Mouse (Mus musculus): ENCODE measurements at regions not wholly inside any gene's neighbourhood (a gene's known extent, or its start where the extent isn't known, plus 50 kb on each side); places are given as distances from the start of the nearest gene placed in this dataset.

DNA sequence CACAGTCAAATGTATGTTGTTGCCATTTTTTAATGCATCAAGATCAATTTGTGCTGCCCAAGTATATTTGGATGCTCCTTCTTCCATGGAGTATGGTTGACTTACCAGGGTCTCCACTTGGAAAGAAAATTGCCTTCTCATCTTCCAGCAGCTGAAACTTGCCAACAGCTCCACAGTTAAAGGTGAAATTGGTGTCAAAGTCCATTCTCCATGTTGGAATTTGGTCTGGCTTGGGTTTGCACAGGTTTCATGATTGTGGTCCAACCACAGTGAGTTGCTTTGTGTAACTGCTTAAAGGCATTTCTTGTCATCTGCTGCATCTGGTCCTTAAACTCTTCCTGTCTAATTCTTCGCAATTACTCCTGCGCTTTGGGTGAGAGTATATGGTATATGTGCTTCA lies 634.3 kb downstream of the Nup35 start:
- intact Hi-C loops (cut with DNase I): no loop called here
- DNase-seq (ENCODE audit: low spot score in 2 of 2): no peak

- no peak for DNase-seq (ENCODE audit: low spot score in 2 of 2)
- intact Hi-C loops (cut with DNase I): no loop called here
These were observed 645.2 kb downstream of the Nup35 start for GRCm38 (mm10) chr2:81262056-81262765.

DNA sequence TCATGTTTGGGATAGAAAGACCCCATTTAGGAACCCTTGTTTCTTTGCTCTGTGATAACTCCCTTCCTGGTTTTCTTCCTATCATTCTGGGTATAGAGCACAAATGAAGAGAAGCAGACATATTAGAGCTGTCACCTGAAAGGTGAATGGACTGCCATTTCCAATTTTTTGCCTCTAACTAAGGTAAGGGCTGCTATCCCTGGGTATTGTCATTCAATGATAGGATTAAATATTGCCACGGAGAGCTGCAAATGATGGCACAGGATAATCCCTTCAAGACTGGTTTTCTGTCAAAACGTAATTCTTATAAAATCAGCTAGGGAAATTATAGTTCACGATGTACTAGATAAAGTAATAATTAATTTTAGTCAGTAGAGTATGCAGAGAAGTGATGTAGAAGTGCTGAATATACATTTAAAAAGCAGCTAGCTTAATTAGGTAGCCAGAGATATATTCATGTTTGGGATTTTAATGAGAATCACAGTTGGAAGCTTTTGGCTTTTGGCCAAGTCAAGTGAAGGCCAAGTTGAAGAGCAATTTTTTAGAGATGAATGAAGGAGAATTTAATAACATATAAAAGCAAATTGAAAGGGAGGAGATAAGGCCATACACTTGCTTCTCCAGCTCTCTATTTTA lies 652.3 kb downstream of the Nup35 start:
- intact Hi-C loops (cut with DNase I): no loop called here
- DNase-seq (ENCODE audit: low spot score in 2 of 2): no peak

DNA sequence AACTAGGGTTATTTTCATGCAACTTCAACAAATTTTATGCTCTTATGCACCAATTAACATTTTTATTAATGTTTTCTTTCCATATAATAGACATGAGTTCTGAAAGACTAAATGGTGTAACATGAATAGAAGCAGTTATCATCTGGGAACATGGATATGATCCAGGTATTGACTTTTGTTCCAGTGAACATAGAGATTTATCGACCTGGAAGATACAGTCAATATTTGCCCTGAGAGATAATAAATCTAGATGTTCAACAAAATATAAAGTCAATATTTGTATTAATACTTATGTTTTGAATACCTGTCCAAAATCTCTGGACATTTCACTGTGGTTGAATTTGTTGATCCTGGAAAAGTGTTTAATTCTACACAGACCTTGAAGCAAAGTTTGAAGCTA lies 653.9 kb downstream of the Nup35 start:
- intact Hi-C loops (cut with DNase I): loop anchor here (5.0 kb wide), 1 partner anchor 36 kb away; no protein-coding TSS in a partner anchor
- no peak for DNase-seq (ENCODE audit: low spot score in 2 of 2)

GRCm38 (mm10) chr2:81272536-81272935 lies 655.5 kb downstream of the Nup35 start:
- no peak for DNase-seq (ENCODE audit: low spot score in 2 of 2)
- intact Hi-C loops (cut with DNase I): loop anchor here (5.0 kb wide), 1 partner anchor 35 kb away; no protein-coding TSS in a partner anchor

DNA sequence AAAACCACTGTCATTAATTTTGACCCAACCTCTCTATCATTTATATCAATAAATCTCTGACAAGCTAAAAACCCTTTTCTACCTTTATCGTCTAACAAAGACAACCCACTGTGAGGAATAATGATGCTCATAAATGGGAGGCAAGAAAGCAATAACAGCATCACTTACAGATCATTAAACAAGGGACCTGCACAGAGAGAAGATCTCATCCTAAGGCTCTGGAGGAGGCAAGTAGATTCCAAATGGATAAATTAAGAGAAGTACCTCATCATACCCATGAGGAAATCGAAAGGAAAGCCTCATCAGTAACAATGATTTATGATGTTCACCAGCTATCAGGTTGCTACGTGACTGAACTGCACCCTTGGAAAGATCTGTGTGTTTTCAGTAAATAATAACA lies 670.4 kb downstream of the Nup35 start:
- no peak for DNase-seq (ENCODE audit: low spot score in 2 of 2)
- intact Hi-C loops (cut with DNase I): no loop called here

GRCm38 (mm10) chr2:81328648-81329047 lies 711.6 kb downstream of the Nup35 start:
- intact Hi-C loops (cut with DNase I): loop anchor here (10.0 kb wide), 1 partner anchor 564 kb away; no protein-coding TSS in a partner anchor

GRCm38 (mm10) chr2:81336982-81337381 lies 716.0 kb upstream of the Zfp804a start:
- intact Hi-C loops (cut with DNase I): no loop called here
- no peak for DNase-seq (ENCODE audit: low spot score in 2 of 2)

More at GRCm38 (mm10) chr2:81328648-81329047, 711.6 kb downstream of the Nup35 start:
- no peak for DNase-seq (ENCODE audit: low spot score in 2 of 2)

DNA sequence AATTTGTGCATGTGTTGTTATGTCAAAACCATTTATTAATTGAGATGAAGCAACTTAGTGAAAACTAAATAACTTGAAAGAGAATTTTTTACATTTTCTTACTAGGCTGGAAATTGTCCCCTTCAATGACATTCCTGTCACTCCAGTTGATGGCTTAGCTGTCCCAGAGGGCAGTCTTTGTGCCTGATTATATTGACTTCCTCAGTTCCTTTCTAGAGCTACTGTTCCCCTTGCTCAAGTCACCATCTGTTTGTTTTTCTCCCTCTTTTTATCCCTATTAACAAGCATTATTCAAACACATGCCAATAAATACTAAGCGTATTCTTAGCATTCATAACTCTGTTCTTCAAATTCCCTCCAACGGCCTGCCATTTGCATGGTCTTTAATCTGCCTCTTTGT lies 712.6 kb upstream of the Zfp804a start:
- no peak for DNase-seq (ENCODE audit: low spot score in 2 of 2)
- intact Hi-C loops (cut with DNase I): no loop called here
